Mouse (Mus musculus) liver, postnatal 0 days (tissue): Measurements from ENCODE around the gene Tprg. TPM values are rescaled to one million over a fixed set of nuclear protein-coding genes. Genes with fewer than 3 reads are reported as not detected.

Experiments
- ATAC-seq: fragments of 200-750 bp; cut with Nextera tagmentation; 2 replicates; pipeline ENCODE4 v1.8.0; 2017; ENCODE audit warnings: mild to moderate bottlenecking, moderate library complexity
- DNase-seq: peaks from one replicate; pipeline ENCODE4 v3.0.0-alpha.2; 2016
- H3K27ac ChIP-seq: fragments of 300-500 bp; sonication (generic); 2 replicates; pipeline ENCODE4 v1.5.1; 2014; ENCODE audit warnings: antibody characterized with exemption, moderate library complexity, mild to moderate bottlenecking, low read depth
- H3K27me3 ChIP-seq: fragments of 300-500 bp; sonication (generic); 2 replicates; pipeline ENCODE4 v1.6.1; 2014; ENCODE audit warnings: low read length, control low read depth, mixed read lengths; ENCODE audit not compliant: insufficient read depth
- H3K36me3 ChIP-seq: fragments of 300-500 bp; sonication (generic); replicated peaks from 2 replicates; pipeline ENCODE4 v1.6.1; 2014; ENCODE audit warnings: mild to moderate bottlenecking, control low read depth, low read length, moderate library complexity, mixed read lengths; ENCODE audit not compliant: insufficient read depth
- H3K4me1 ChIP-seq: fragments of 300-500 bp; sonication (generic); 2 replicates; pipeline ENCODE4 v1.6.1; 2014; ENCODE audit warnings: antibody characterized with exemption, mild to moderate bottlenecking, control low read depth; ENCODE audit not compliant: insufficient read depth
- H3K4me2 ChIP-seq: fragments of 300-500 bp; sonication (generic); 2 replicates; pipeline ENCODE4 v1.6.1; 2014; ENCODE audit warnings: low read depth, mild to moderate bottlenecking, low read length, moderate library complexity, mixed read lengths
- H3K4me3 ChIP-seq: fragments of 300-500 bp; sonication (generic); 2 replicates; pipeline ENCODE4 v1.5.1; 2014; ENCODE audit warnings: low read depth, low read length
- H3K9ac ChIP-seq: fragments of 300-500 bp; sonication (generic); replicated peaks from 2 replicates; pipeline ENCODE4 v1.6.1; 2014; ENCODE audit warnings: mild to moderate bottlenecking, moderate library complexity
- H3K9me3 ChIP-seq: fragments of 300-500 bp; sonication (generic); 2 replicates; pipeline ENCODE4 v1.6.1; 2016; ENCODE audit warnings: mild to moderate bottlenecking, control low read depth, low read length, mixed read lengths
- CTCF ChIP-seq: sonication (generic); IDR thresholded peaks from 2 replicates; pipeline ENCODE4 v1.5.1; 2016; ENCODE audit warnings: antibody characterized with exemption, low read depth
- EP300 ChIP-seq: IDR thresholded peaks from 2 replicates; pipeline ENCODE4 v1.6.1; 2016; ENCODE audit warnings: antibody characterized with exemption, low read depth, mild to moderate bottlenecking
- WGBS: fragments of 180-500 bp; shearing (Covaris S2); extraction: QIAGEN DNeasy Blood & Tissue Kit; methylation state at CpG from one replicate; pipeline ENCODE4 v1.1.7; 2014; ENCODE audit not compliant: insufficient replicate concordance; 5-methylcytosine and 5-hydroxymethylcytosine counted together
- polyA plus RNA-seq: library from polyadenylated mRNA; unstranded; fragments of >200 nt; fragmentation: Nextera tagmentation; extraction: Ambion mirVana; gene quantifications from 2 replicates; pipeline ENCODE4 v1.2.1, GENCODE M21; 2015

Tprg gene
- polyA plus RNA-seq, 1 experiment from 2014 or later = not detected

- Histone ChIP-seq H3K36me3 (no peaks in the 10 kb centered on the region), H3K27ac (no peak overlapping the region), H3K4me3 (no peak overlapping the region), H3K9me3 (no peaks in the 10 kb centered on the region), H3K4me1 (no peaks in the 10 kb centered on the region), H3K4me2 (no peak overlapping the region), H3K27me3 (no peaks in the 10 kb centered on the region), H3K9ac (no peak overlapping the region)
- 61% methylated on average over 5 of the region's 5 CpGs for WGBS
- no peak for TF ChIP-seq EP300
- TF ChIP-seq CTCF = no peak
- no peak for ATAC-seq
- DNase-seq = no peak
Measured at GRCm38 (mm10) chr16:25314006-25314405, 27.4 kb downstream of the Tprg start.

GRCm38 (mm10) chr16:25315090-25315489, 28.5 kb downstream of the Tprg start:
- no peaks in the 10 kb centered on the region for H3K36me3 ChIP-seq

GRCm38 (mm10) chr16:25325631-25326238, 39.1 kb downstream of the Tprg start:
- no peaks in the 10 kb centered on the region for H3K27me3 ChIP-seq

More at GRCm38 (mm10) chr16:25315090-25315489, 28.5 kb downstream of the Tprg start:
- Histone ChIP-seq H3K9me3 (no peaks in the 10 kb centered on the region), H3K4me2 (no peak overlapping the region), H3K9ac (no peak overlapping the region), H3K27me3 (no peaks in the 10 kb centered on the region), H3K4me1 (no peaks in the 10 kb centered on the region), H3K27ac (no peak overlapping the region), H3K4me3 (no peak overlapping the region)
- ATAC-seq (no peak), DNase-seq (no peak)
- TF ChIP-seq EP300 (no peak), CTCF (no peak)
- whole genome bisulfite sequencing = 62% methylated on average over 3 of the region's 3 CpGs

DNA sequence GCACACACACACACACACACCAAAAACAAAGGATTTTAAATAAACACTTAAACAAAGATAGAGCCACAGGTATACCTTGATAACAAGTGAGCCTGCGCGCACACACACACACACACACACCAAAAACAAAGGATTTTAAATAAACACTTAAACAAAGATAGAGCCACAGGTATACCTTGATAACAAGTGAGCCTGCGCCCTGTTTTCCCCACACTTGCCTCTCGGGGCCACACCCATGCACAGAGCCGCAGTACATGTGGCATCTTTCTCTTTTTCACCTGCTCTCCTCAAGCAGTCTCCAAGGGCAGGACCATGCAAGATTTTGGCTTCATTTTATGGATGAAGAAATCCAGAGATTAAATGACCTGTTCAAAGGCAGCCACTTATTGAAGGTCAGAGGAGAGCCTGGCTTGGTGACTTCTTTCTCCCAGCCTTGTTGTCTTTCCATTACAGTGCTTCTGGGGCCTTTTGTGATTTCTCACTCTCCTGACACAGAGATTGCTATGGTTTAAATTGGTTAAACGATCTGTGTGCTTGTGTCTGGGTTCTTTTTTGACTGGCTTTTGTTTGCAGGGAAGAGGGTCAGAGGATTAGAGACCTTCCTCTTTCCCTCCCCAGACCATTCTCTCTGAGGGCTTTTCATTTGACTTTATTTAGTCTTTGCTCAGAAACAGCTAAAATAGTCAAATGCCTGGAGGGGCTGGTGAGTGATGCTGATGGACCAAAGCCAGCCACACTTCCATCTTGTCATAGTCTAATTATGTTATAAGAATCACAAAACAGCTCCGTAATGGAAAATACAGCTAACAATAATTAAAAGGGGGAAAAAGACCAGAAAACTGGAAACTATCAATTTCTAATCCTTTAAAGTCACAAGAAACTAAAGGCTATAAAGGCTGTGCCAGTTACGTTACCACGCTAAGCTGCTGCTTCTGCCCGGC, 46.9 kb downstream of the Tprg start:
- Histone ChIP-seq H3K36me3 (no peaks in the 10 kb centered on the region), H3K4me2 (no peak overlapping the region), H3K27me3 (no peaks in the 10 kb centered on the region), H3K4me3 (no peak overlapping the region), H3K4me1 (no peaks in the 10 kb centered on the region), H3K9me3 (no peaks in the 10 kb centered on the region), H3K27ac (no peak overlapping the region), H3K9ac (no peak overlapping the region)
- DNase-seq (no peak), ATAC-seq (no peak)
- TF ChIP-seq CTCF = no peak
- no peak for TF ChIP-seq EP300
- WGBS = 66% methylated on average over 10 of the region's 10 CpGs

More at GRCm38 (mm10) chr16:25325631-25326238, 39.1 kb downstream of the Tprg start:
- H3K27ac ChIP-seq = no peak overlapping the region
- H3K9ac ChIP-seq = no peak overlapping the region
- no peaks in the 10 kb centered on the region for H3K4me1 ChIP-seq
- H3K4me2 ChIP-seq = no peak overlapping the region
- WGBS = 74% methylated on average over 2 of the region's 2 CpGs
- no peaks in the 10 kb centered on the region for H3K36me3 ChIP-seq
- H3K9me3 ChIP-seq = no peaks in the 10 kb centered on the region
- DNase-seq (no peak), ATAC-seq (no peak)
- TF ChIP-seq EP300 (no peak), CTCF (no peak)
- H3K4me3 ChIP-seq = no peak overlapping the region

GRCm38 (mm10) chr16:25335058-25335703, 48.6 kb downstream of the Tprg start:
- no peak overlapping the region for H3K4me2 ChIP-seq
- no peak for TF ChIP-seq CTCF
- no peak for TF ChIP-seq EP300
- DNase-seq (no peak), ATAC-seq (no peak)
- no peaks in the 10 kb centered on the region for H3K9me3 ChIP-seq
- WGBS = 58% methylated on average over 4 of the region's 4 CpGs
- no peak overlapping the region for H3K9ac ChIP-seq
- H3K4me3 ChIP-seq = no peak overlapping the region
- no peak overlapping the region for H3K27ac ChIP-seq
- H3K4me1 ChIP-seq = no peaks in the 10 kb centered on the region
- no peaks in the 10 kb centered on the region for H3K27me3 ChIP-seq
- no peaks in the 10 kb centered on the region for H3K36me3 ChIP-seq

DNA sequence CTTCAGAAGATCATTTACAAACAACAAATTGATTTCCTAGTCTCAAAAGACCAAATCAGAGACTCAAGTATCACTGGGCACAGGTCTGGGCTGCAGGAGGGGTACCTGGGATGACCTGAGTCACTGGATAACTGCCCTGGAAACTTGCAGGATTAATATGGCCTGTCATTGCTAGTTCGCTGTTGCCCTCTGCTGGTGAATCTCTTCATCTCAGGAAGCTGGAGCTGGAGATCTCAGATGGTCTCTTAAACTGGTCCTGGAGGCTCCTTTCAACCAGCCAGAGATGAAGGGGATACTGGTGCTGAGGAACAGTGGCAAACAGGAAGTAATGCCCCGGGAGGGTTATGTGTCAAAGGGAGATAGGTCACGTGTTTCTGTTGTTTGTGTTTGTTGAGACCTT, 63.0 kb downstream of the Tprg start:
- no peak overlapping the region for H3K4me2 ChIP-seq
- no peak overlapping the region for H3K4me3 ChIP-seq
- H3K9ac ChIP-seq = no peak overlapping the region
- peak; percentile 71 for TF ChIP-seq CTCF
- TF ChIP-seq EP300 = no peak
- H3K36me3 ChIP-seq = no peaks in the 10 kb centered on the region
- no peak for ATAC-seq
- DNase-seq = peak; percentile 43
- WGBS = 3% methylated on average over 3 of the region's 3 CpGs
- H3K4me1 ChIP-seq = no peaks in the 10 kb centered on the region
- no peak overlapping the region for H3K27ac ChIP-seq
- H3K27me3 ChIP-seq = no peaks in the 10 kb centered on the region
- H3K9me3 ChIP-seq = no peaks in the 10 kb centered on the region
